Mouse (Mus musculus): ENCODE measurements around the gene Palmd. TPM values are rescaled to one million over a fixed set of nuclear protein-coding genes. Genes with fewer than 3 reads are reported as not detected.

Gene Palmd
- 10 to 100 TPM; 21.6 to 23.6 TPM for total RNA-seq (2021)
- long read RNA-seq, experiment 1, transcript Palmd-201 (8 exons, 2,433 nt): major isoform, 16 of 22 reads
- long read RNA-seq, experiment 1, partial matches to known transcripts: 0 of 22 reads
- long read RNA-seq, experiment 1, other reads (novel, unspliced or antisense): 5 of 22 reads
- long read RNA-seq, experiment 2, transcript Palmd-201 (8 exons, 2,433 nt): major isoform, 8 of 11 reads
- long read RNA-seq, experiment 2, partial matches to known transcripts: 0 of 11 reads
- long read RNA-seq, experiment 2, other reads (novel, unspliced or antisense): 3 of 11 reads

DNA sequence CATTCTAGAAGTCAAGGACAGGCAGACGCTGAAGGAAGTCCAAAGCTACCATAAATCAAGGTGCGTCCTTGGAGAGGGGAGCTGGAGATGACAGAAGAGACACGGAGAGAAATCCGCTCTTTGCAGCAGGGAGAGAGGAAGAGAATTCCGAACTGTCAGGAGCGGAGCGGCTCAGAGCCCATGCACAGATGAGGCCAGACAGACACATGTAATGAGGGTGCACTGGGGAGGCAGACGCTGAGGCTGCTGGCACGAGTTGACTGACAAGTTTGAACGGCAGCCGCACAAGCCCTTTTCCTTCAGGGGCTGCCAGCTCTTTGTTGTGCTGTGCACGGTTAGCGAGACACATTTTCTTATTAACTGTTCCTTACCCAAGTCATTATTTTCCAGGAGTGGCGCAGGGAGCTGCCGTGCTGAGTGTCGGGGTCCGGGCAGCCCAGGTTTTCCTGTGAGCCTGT lies at the start of gene Palmd:
Gene Palmd (minus strand): TSS at position 448 of the 458 bp plus-strand sequence.
- Histone ChIP-seq H3K4me3 (peak within 1 kb of the TSS; percentile 58), H3K27ac (peak within 1 kb of the TSS; percentile 92)
- DNase-seq (ENCODE audit: extremely low spot score in 1 of 2, low spot score in 2 of 2): peak; percentile 45 to 61
- intact Hi-C loops (cut with DNase I): loop anchor here (1.0 to 5.0 kb wide), 3 partner anchors 17 to 94 kb away; no protein-coding TSS in a partner anchor
- TF ChIP-seq CTCF (IDR thresholded peaks at IDR 0.05): no peak

DNA sequence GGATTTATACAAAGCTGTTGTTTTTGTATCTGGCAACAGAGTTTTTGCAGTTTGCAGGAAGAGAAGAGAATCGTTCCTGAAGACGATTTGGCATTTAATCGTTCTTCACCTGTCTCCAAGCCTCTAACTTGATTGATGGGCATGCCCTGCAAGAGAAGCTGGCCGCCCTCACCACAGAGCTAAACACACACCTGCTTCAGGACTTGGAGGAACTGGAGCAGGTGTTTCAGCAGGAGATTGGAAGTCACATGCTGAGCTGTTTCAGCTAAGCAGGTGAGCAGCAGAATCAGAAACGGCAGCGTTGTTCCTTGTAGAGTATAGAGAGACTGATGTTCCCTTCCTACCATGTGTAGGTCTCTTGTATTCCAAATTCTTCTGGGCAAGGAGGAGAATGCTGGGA lies 41.4 kb upstream of the Palmd start:
- intact Hi-C loops (cut with DNase I): no loop called here
- Histone ChIP-seq H3K4me3 (no peak overlapping the region), H3K27ac (no peak overlapping the region)
- no peak for DNase-seq (ENCODE audit: extremely low spot score in 1 of 2, low spot score in 2 of 2)
- no peak for TF ChIP-seq CTCF (IDR thresholded peaks at IDR 0.05)

DNA sequence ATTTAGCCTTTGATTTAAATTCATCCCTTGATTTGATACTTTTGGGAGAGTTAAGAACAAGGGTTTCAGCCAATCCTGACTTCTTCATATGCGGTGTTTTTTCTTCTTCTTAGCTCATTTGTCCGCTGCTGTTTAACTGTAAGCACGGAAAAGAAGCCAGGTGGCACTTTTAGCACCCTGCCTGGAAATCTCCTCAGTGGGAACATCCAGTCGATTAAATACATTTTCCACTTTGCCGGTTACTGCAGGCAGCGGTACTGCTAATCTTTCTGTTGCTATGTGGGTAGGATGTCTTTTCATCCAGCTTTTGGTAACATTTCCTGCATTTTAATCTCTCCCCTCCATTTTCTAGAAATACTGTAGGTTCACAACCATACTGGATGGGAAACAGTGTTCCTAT lies 38.6 kb upstream of the Palmd start:
- Histone ChIP-seq H3K4me3 (no peak overlapping the region), H3K27ac (peak overlapping the region; percentile 73)
- no peak for TF ChIP-seq CTCF (IDR thresholded peaks at IDR 0.05)
- intact Hi-C loops (cut with DNase I): loop anchor here (1.0 to 5.0 kb wide), 3 partner anchors 22 to 100 kb away; no protein-coding TSS in a partner anchor
- DNase-seq (ENCODE audit: extremely low spot score in 1 of 2, low spot score in 2 of 2): peak; percentile 41 to 47

DNA sequence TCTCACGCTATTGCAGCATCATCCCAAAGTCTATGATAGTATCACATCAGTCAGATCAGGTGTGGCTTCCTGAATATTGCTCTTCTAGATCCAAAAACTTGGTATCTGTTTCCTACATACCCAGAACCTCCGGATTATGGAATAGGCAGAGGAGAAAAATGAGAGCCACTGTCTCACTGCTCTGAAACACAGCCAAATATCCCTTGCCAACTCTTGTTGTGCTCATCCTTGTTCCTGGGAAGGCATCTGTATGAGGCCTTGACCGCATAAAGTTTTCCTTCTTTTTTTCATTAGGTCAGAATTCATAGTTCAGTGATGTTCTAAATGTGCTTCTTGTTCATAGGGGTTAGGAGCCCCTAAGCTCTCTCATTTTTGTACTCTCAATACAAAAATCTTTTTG lies 37.8 kb upstream of the Palmd start:
- DNase-seq (ENCODE audit: extremely low spot score in 1 of 2, low spot score in 2 of 2): no peak
- intact Hi-C loops (cut with DNase I): loop anchor here (1.0 to 5.0 kb wide), 3 partner anchors 21 to 99 kb away; no protein-coding TSS in a partner anchor
- no peak for TF ChIP-seq CTCF (IDR thresholded peaks at IDR 0.05)
- Histone ChIP-seq H3K4me3 (no peak overlapping the region), H3K27ac (peak overlapping the region; percentile 73)

DNA sequence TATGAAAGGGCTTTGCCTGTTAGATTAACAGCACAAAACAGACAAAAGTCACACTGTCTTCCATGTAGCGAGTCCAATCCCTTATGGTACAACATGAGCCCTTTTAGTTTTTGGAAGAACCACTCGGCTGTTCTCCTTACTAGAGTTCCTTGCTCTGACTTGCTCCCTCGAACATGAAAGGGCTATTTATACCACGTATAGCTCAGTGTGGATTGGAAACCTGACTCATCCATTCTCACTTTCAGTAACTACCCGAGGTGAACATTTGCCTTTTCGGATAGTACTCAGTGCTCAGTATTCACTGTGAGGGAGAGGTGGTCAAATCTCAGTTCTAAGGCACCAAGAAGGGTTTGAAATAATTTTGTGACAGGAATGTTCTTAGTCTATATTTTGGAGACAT lies 34.6 kb upstream of the Palmd start:
- no peak for TF ChIP-seq CTCF (IDR thresholded peaks at IDR 0.05)
- intact Hi-C loops (cut with DNase I): no loop called here
- H3K27ac ChIP-seq: no peak overlapping the region
- no peak overlapping the region for H3K4me3 ChIP-seq
- no peak for DNase-seq (ENCODE audit: extremely low spot score in 1 of 2, low spot score in 2 of 2)

DNA sequence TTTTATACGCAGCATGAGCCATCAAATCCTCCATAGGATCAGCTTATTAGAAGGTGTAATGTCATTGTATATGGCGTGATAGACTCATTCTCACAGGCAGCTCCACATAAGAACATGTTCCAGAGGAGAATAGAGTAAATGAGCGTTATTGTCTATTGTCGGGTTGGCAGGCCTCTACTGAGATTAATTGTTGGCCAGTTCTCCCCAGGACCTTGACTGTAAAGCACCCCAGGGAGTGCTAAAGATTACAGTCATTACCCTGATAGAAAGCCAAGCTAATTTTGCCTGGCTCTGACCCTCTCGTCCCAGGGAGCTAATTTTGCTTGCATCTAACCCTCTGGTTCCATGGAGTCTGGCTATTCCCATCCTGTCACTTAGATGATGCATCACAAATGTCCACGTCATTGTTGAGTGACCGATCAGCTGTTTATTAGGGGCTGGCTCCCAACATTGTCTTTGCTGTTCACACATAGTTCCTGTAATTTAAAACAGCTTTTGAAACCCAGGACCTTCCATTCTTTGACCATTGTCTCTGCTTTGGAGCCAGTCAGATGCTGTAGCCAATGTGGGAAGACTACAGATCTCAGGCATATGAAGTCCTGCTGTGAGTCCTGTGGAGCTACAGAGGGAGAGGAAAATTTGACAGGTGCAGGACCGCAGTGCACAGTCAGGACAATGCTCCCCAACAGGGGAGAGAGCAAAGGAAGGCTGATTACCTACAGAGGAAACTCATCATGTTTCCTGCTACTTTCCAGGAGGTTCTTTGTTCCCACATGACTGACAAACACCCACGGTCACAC lies 33.1 kb upstream of the Palmd start:
- TF ChIP-seq CTCF (IDR thresholded peaks at IDR 0.05): no peak
- Histone ChIP-seq H3K4me3 (no peak overlapping the region), H3K27ac (no peak overlapping the region)
- intact Hi-C loops (cut with DNase I): no loop called here
- DNase-seq (ENCODE audit: extremely low spot score in 1 of 2, low spot score in 2 of 2): no peak

DNA sequence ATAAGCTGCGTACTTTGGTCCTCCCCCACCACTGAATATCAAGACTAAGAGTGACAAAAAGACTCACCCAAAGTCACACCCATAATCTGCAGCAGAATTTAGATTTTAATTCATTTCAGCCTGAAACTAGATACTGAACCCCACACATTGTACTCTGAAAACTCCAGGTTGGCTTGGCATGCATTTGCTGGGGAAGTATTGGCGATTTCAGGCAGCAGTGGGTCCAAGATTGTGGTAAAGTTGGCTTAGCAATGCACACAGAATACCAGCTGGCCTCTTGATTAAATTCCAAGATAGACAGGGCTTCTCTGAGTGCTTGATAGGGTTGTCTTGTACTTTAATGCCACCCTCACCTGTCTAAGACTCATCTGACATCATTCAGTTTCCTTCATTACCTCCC lies 24.2 kb upstream of the Palmd start:
- intact Hi-C loops (cut with DNase I): no loop called here
- H3K27ac ChIP-seq: no peak overlapping the region
- no peak for TF ChIP-seq CTCF (IDR thresholded peaks at IDR 0.05)
- no peak overlapping the region for H3K4me3 ChIP-seq
- DNase-seq (ENCODE audit: extremely low spot score in 1 of 2, low spot score in 2 of 2): no peak

DNA sequence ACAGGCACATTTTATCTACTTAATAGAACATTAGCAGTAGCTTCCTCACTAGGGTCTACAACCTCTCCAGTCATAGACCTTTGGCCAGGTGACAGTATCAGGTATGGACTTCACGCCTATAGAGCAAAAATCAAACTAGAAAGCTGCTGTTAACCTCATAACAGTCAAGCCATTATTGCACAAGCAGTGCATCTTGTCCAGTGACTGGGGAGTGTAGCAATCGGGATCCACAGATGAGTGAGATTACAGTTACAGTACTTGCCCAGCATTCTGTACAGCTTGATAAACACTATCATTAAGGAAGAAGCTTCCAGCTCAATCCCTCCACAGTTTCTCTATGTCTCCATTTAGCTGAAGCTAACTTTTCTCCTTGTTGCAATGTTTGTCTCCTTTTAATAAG lies 22.4 kb upstream of the Palmd start:
- H3K27ac ChIP-seq: no peak overlapping the region
- intact Hi-C loops (cut with DNase I): no loop called here
- no peak for TF ChIP-seq CTCF (IDR thresholded peaks at IDR 0.05)
- no peak for DNase-seq (ENCODE audit: extremely low spot score in 1 of 2, low spot score in 2 of 2)
- no peak overlapping the region for H3K4me3 ChIP-seq

DNA sequence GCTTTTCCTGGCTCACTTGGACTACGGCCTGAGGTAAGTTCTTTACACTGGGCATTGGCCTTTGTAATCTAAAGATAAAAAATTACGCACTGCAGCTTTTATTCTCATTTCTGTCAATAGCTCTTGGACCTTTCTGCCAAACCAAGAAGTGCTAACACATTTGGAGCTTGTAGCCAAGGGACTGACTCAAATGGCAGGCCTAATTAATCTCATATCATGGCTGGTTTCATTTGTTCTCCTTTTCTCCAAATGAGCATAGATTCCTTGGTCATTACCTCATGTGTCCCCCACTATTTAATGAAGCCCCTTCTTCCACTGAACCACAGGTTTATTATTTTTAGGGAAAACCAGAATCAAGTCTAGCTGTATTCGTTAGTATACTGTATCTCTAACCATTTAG lies 19.4 kb upstream of the Palmd start:
- Histone ChIP-seq H3K27ac (no peak overlapping the region), H3K4me3 (no peak overlapping the region)
- intact Hi-C loops (cut with DNase I): loop anchor here (5.0 kb wide), 1 partner anchor 134 kb away; no protein-coding TSS in a partner anchor
- DNase-seq (ENCODE audit: extremely low spot score in 1 of 2, low spot score in 2 of 2): no peak
- no peak for TF ChIP-seq CTCF (IDR thresholded peaks at IDR 0.05)

DNA sequence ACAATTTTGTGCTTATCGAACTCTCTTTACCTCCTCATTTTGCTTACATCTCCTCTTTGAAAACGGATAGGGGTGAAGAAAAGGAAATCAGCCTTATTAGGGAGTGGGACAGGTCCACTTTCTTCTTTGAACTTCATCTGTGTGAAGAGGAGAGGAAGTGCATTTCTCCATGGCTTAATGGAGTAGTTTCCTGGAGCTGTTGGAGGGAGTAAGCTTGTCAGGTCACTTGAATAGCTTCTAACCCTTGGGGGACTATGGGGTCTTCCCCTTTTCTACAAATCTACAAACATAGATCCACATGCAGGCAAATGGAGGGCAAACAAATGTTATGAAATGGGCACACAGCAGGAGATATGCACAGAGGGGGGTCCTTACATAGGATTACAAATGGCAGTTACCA lies 17.7 kb upstream of the Palmd start:
- no peak for DNase-seq (ENCODE audit: extremely low spot score in 1 of 2, low spot score in 2 of 2)
- no peak for TF ChIP-seq CTCF (IDR thresholded peaks at IDR 0.05)
- H3K27ac ChIP-seq: peak overlapping the region; percentile 56
- H3K4me3 ChIP-seq: no peak overlapping the region
- intact Hi-C loops (cut with DNase I): loop anchor here (5.0 kb wide), 1 partner anchor 136 kb away; no protein-coding TSS in a partner anchor

DNA sequence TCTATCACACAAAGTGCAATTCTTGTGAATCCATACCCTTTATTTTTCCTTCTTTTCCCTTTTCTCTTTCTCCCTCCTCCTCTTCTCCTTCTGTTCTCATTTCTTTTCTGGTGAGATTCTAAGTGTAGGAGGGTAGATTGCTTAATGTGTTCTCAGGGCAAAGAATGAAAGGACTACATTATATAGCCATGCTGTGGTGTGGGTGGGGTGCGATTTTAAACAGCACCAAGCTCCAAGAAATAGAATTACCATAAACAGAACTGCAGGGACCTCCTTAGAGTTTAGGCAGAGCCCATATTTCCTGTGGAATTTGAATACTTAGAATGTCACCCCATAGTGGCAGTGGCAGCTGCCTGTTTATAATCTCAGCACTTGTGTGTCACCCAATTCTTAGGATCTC lies 17.0 kb upstream of the Palmd start:
- Histone ChIP-seq H3K27ac (peak overlapping the region; percentile 56), H3K4me3 (no peak overlapping the region)
- no peak; the same call in 1 of the 2 replicates for TF ChIP-seq CTCF (IDR thresholded peaks at IDR 0.05)
- intact Hi-C loops (cut with DNase I): loop anchor here (1.0 to 5.0 kb wide), 5 partner anchors 17 to 137 kb away; partner anchors contain the start of genes 4930455H04Rik and Palmd
- peak; percentile 54 to 58 for DNase-seq (ENCODE audit: extremely low spot score in 1 of 2, low spot score in 2 of 2)

DNA sequence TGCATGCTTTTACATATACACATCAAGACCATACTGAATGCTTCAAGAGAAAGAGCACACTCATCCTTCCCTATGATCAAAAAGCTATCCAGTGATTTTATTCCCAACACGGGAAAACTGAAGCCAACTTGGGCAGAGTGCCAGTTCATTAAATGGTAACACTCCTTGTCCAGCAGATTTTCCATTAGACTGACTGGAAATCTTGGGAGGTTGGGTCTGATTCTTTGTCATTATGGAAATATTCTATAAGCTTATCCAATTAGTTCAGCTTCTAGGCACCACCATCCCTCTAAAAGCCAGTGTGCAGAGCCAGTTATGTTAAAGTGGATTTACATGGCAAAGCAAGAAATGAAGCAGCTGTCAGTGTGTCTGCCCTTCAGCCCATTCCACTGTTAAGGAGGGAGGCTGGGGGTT lies 16.3 kb upstream of the Palmd start:
- intact Hi-C loops (cut with DNase I): loop anchor here (1.0 to 5.0 kb wide), 5 partner anchors 17 to 137 kb away; partner anchors contain the start of genes 4930455H04Rik and Palmd
- Histone ChIP-seq H3K4me3 (no peak overlapping the region), H3K27ac (peak overlapping the region; percentile 56)
- DNase-seq (ENCODE audit: extremely low spot score in 1 of 2, low spot score in 2 of 2): no peak
- TF ChIP-seq CTCF (IDR thresholded peaks at IDR 0.05): no peak
